Mouse (Mus musculus) CH12.LX (cell line): ENCODE results near the gene Ubl4b. TPM values are rescaled to one million over a fixed set of nuclear protein-coding genes. Genes with fewer than 3 reads are reported as not detected.

ENCODE experiments used
- DNase-seq: peaks from one replicate; pipeline ENCODE4 v3.0.0-alpha.2; 2013; ENCODE audit errors: extremely low read depth
- H3K27ac ChIP-seq: 2 replicates; pipeline ENCODE4 v1.5.1; 2012; ENCODE audit warnings: low read depth, mild to moderate bottlenecking, control low read depth, moderate library complexity; ENCODE audit not compliant: insufficient read depth
- H3K27me3 ChIP-seq: replicated peaks from 2 replicates; pipeline ENCODE3; 2012; ENCODE audit warnings: inconsistent platforms
- H3K36me3 ChIP-seq, 2 experiments: replicated peaks in 1 of 2; 2 replicates each; pipeline versions ENCODE3 to v1.6.1; 2012; ENCODE audit warnings: inconsistent platforms in 1 of 2, low read length in 1 of 2, mild to moderate bottlenecking in 1 of 2, mixed read lengths in 1 of 2, moderate library complexity in 1 of 2; ENCODE audit not compliant: control insufficient read depth in 1 of 2, insufficient read depth in 1 of 2
- H3K4me1 ChIP-seq, 2 experiments: 2 replicates each; pipeline ENCODE4 v1.6.1; 2012; ENCODE audit warnings: inconsistent platforms in 1 of 2, moderate library complexity in 1 of 2; ENCODE audit not compliant: insufficient read depth in 2 of 2, control insufficient read depth in 1 of 2
- H3K4me2 ChIP-seq: 2 replicates; pipeline ENCODE4 v1.6.1; 2012; ENCODE audit warnings: low read depth, mild to moderate bottlenecking, control low read depth; ENCODE audit not compliant: poor library complexity, insufficient read depth, severe bottlenecking
- H3K4me3 ChIP-seq, 3 experiments: fragments of 150-350 bp in 1 of 3; sonication (generic) in 1 of 3; replicated peaks in 1 of 3; 2 replicates each; pipeline versions ENCODE3 to v1.5.1; 2011 to 2012; ENCODE audit warnings: low read depth in 2 of 3, low read length in 2 of 3, mild to moderate bottlenecking in 2 of 3, moderate library complexity in 2 of 3, control low read depth in 1 of 3, improper control_type of control experiment in 1 of 3, inconsistent platforms in 1 of 3, mixed read lengths in 1 of 3; ENCODE audit not compliant: poor library complexity in 1 of 3
- H3K79me2 ChIP-seq: replicated peaks from 2 replicates; pipeline ENCODE4 v1.6.1; 2012; ENCODE audit warnings: mild to moderate bottlenecking, moderate library complexity; ENCODE audit not compliant: control insufficient read depth, poor library complexity, insufficient read depth, severe bottlenecking; ENCODE audit errors: extremely low read depth
- H3K9ac ChIP-seq: 2 replicates; pipeline ENCODE4 v1.6.1; 2012; ENCODE audit warnings: low read depth, mild to moderate bottlenecking, control low read depth, moderate library complexity; ENCODE audit not compliant: insufficient read depth
- H3K9me3 ChIP-seq: replicated peaks from 2 replicates; pipeline ENCODE3; 2012; ENCODE audit warnings: low read length, inconsistent platforms, mixed read lengths
- BHLHE40 ChIP-seq: IDR thresholded peaks from 2 replicates; pipeline ENCODE4 v1.6.1; 2011; ENCODE audit warnings: mild to moderate bottlenecking, low read depth, low read length, improper control_type of control experiment
- CHD1 ChIP-seq: IDR thresholded peaks from 2 replicates; pipeline ENCODE4 v1.6.1; 2012; ENCODE audit warnings: low read depth, low read length, improper control_type of control experiment, inconsistent platforms
- CTCF ChIP-seq, 2 experiments: IDR thresholded peaks in 1 of 2; conservative IDR thresholded peaks in 1 of 2; 2 replicates each; pipeline ENCODE4 v1.5.1; 2011 to 2012; ENCODE audit warnings: low read depth in 2 of 2, low read length in 2 of 2, improper control_type of control experiment in 1 of 2, inconsistent platforms in 1 of 2, mild to moderate bottlenecking in 1 of 2, moderate library complexity in 1 of 2
- GABPA ChIP-seq: IDR thresholded peaks from 2 replicates; pipeline ENCODE4 v1.6.1; 2012; ENCODE audit warnings: low read depth, low read length, improper control_type of control experiment, inconsistent platforms; ENCODE audit not compliant: insufficient replicate concordance
- JUND ChIP-seq: conservative IDR thresholded peaks from 2 replicates; pipeline ENCODE4 v1.6.1; 2011; ENCODE audit warnings: low read depth, low read length, improper control_type of control experiment
- MAX ChIP-seq: IDR thresholded peaks from 2 replicates; pipeline ENCODE4 v1.6.1; 2011; ENCODE audit warnings: low read length, improper control_type of control experiment
- MAZ ChIP-seq: IDR thresholded peaks from 2 replicates; pipeline ENCODE4 v1.6.1; 2012; ENCODE audit warnings: low read depth, mild to moderate bottlenecking, inconsistent platforms, low read length, improper control_type of control experiment, moderate library complexity
- NRF1 ChIP-seq: IDR thresholded peaks from 2 replicates; pipeline ENCODE4 v1.6.1; 2014; ENCODE audit warnings: low read depth, mild to moderate bottlenecking, inconsistent platforms, low read length, improper control_type of control experiment, moderate library complexity
- POLR2A ChIP-seq: IDR thresholded peaks from 2 replicates; pipeline ENCODE4 v1.6.1; 2011; ENCODE audit warnings: low read depth, mild to moderate bottlenecking, improper control_type of control experiment, low read length
- RAD21 ChIP-seq: IDR thresholded peaks from 2 replicates; pipeline ENCODE4 v1.6.1; 2011; ENCODE audit warnings: low read depth, mild to moderate bottlenecking, low read length, improper control_type of control experiment, moderate library complexity
- RCOR1 ChIP-seq: conservative IDR thresholded peaks from 2 replicates; pipeline ENCODE4 v1.6.1; 2012; ENCODE audit warnings: low read depth, mild to moderate bottlenecking, inconsistent platforms, low read length, improper control_type of control experiment
- TBP ChIP-seq: conservative IDR thresholded peaks from 2 replicates; pipeline ENCODE4 v1.6.1; 2011; ENCODE audit warnings: low read depth, low read length, improper control_type of control experiment
- TCF12 ChIP-seq: IDR thresholded peaks from 2 replicates; pipeline ENCODE4 v1.6.1; 2014; ENCODE audit warnings: low read depth, mild to moderate bottlenecking, inconsistent platforms, low read length, improper control_type of control experiment
- ZKSCAN1 ChIP-seq: IDR thresholded peaks from 2 replicates; pipeline ENCODE4 v1.6.1; 2012; ENCODE audit warnings: low read depth, inconsistent platforms, low read length, improper control_type of control experiment, borderline replicate concordance
- ZMIZ1 ChIP-seq: IDR thresholded peaks from 2 replicates; pipeline ENCODE4 v1.6.1; 2012; ENCODE audit warnings: low read depth, mild to moderate bottlenecking, inconsistent platforms, low read length, improper control_type of control experiment
- ZNF384 ChIP-seq: IDR thresholded peaks from 2 replicates; pipeline ENCODE4 v1.6.1; 2012; ENCODE audit warnings: low read depth, low read length, improper control_type of control experiment, inconsistent platforms
- dilution Hi-C: fragments of 300-500 bp; cut with MboI; formaldehyde crosslinking; loops from 2 replicates; pipeline ENCODE4 v1.14.3; 2020; ENCODE audit warnings: low sequenced_read_pairs; ENCODE audit not compliant: extremely low pct_unique_long_range_greater_than_20kb, extremely low pct_ligation_motif_present
- in situ Hi-C: fragments of 300-500 bp; cut with MboI; formaldehyde crosslinking; loops from 3 replicates; pipeline ENCODE4 v1.14.3; 2019; ENCODE audit warnings: low sequenced_read_pairs, low pct_ligation_motif_present, low pct_unique_long_range_greater_than_20kb, mixed read lengths
- polyA plus RNA-seq: library from polyadenylated mRNA; unstranded; fragments of >175 nt; gene quantifications from 2 replicates; pipeline ENCODE4 v1.2.1, GENCODE M21; 2012; ENCODE audit warnings: low read depth; ENCODE audit not compliant: insufficient read length
- total RNA-seq, 2 experiments: library from RNA; depleted of rRNA; stranded (reverse); fragments of 300-350 nt in 1 of 2; fragments of >200 nt in 1 of 2; gene quantifications; 2 replicates each; pipeline ENCODE4 v1.2.3; 2012 to 2014

The Ubl4b gene
- total and polyA plus RNA-seq, 3 experiments: not detected

DNA sequence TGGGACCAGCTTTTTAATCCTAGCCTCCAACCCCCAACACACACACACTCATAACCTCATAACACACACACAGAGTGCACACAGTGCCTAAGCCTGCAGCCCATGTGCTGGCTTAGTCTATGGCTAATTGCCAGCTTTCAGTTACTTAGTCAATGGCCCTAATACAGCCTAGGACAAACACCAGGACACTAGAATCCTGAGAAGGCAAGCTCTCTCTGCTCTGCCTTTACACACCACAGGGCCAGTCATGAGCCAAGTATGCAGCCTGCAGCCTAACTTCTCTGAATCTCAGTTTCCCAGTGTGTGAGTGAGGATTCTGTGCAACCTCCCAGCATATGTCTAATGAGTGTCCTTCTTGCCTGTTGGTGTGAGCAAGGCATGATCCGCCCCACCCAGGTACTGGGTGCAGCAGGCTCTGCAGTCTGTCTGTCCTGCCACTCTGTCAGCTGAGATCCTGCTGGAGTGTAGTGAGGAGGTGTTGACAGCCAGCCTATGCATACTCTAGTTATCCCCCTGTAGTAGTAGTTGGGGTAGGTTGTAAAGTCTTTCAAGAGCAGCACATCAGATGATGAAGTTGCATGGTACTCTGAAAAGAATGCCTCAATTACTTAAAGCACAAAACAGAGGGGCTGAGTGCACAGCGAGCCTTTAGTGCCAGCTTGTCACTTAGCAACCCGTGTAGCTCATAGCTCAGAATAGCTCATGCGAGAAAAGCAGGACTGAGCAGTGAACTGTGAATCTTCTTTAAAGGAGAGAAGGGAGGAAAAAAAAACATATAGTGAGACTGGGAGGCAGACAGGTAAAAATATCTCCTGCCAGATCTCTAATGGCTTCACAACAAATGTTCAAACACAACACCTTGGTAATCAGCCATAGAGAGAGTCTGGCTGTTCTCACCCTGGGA lies 49.2 kb downstream of the Ubl4b start:
- no peak for DNase-seq
- Histone ChIP-seq H3K27me3 (peaks cover 16% of the 10 kb centered on the region), H3K4me2 (no peak overlapping the region), H3K4me3 (no peak overlapping the region), H3K9me3 (no peaks in the 10 kb centered on the region), H3K36me3 (no peaks in the 10 kb centered on the region), H3K79me2 (no peaks in the 10 kb centered on the region), H3K9ac (no peak overlapping the region), H3K27ac (no peak overlapping the region), H3K4me1 (peaks cover 3 to 9% of the 10 kb centered on the region in 2 experiments; a peak in 2 of 4 replicates)
- dilution Hi-C loops: no loop called here
- in situ Hi-C loops: no loop called here
- TF ChIP-seq ZNF384: no peak

DNA sequence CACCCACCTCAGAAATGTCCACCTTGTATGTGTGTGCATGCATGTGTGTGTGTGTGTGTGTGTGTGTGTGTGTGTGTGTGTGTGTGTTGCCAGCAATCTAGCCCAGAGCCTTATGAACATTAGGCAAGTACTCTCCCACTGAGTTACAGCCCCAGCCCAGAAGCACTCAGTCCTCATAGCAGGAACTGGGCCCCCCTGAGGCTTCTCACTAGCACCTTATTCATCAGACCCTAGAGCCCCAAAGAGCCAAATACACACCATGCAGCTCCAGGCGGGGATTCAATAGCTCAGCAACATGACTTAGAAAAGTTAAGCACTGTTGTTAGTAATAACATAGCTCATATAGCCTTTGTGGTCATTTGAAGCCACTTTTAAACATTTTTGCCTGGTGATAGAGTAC lies 50.3 kb downstream of the Ubl4b start:
- Histone ChIP-seq H3K36me3 (no peaks in the 10 kb centered on the region), H3K9me3 (peaks cover 4% of the 10 kb centered on the region), H3K27me3 (peaks cover 13% of the 10 kb centered on the region), H3K27ac (no peak overlapping the region), H3K4me2 (no peak overlapping the region), H3K4me1 (peaks cover 3 to 9% of the 10 kb centered on the region in 2 experiments; a peak in 2 of 4 replicates), H3K9ac (no peak overlapping the region), H3K4me3 (no peak overlapping the region), H3K79me2 (no peaks in the 10 kb centered on the region)
- TF ChIP-seq CTCF (conservative IDR thresholded peaks at IDR 0.05 in 1 of 2, IDR thresholded peaks at IDR 0.05 in 1 of 2; ENCODE audit: low read depth in 2 of 2, low read length in 2 of 2): no peak
- no peak for TF ChIP-seq RCOR1
- no peak for TF ChIP-seq MAZ
- TF ChIP-seq CHD1: no peak
- no peak for TF ChIP-seq BHLHE40
- TF ChIP-seq TCF12: no peak
- TF ChIP-seq POLR2A: no peak
- no peak for TF ChIP-seq MAX
- TF ChIP-seq TBP: no peak
- TF ChIP-seq RAD21: no peak
- TF ChIP-seq JUND: no peak
- no peak for TF ChIP-seq ZMIZ1
- no peak for TF ChIP-seq NRF1
- TF ChIP-seq GABPA: no peak
- TF ChIP-seq ZKSCAN1: no peak
- in situ Hi-C loops: no loop called here
- dilution Hi-C loops: no loop called here
- no peak for DNase-seq
